Mouse (Mus musculus): Measurements from ENCODE around the gene Sp7.

DNA sequence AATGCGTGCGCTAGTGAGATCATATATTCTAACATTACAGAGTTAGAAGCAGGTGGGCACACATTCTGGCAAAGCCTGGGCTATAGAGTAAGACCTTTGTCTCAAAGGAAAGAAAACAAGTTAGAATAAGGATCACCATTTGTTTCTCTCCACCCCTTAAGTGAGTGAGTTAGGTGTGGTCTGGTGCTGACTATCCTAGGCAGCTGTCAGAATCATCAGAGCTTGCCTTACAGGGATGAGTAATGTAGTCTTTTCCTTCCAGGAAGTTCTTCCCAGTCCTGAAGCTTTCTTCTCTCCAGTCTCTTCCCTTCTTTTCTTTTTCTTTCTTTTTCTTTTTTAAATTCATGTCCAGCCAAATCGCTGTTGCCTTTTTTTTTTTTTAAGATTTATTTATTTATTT lies 35.2 kb upstream of the Sp7 start:
- no peak for TF ChIP-seq CTCF (IDR thresholded peaks at IDR 0.05; ENCODE audit: low read depth)
- no peak for TF ChIP-seq EP300 (IDR thresholded peaks at IDR 0.05; ENCODE audit: low read depth)
